Mouse (Mus musculus) spleen, adult 12 weeks (tissue): ENCODE results near the gene Etv4.

Experiments used
- DNase-seq: peaks from one replicate; pipeline ENCODE4 v3.0.0; 2022; ENCODE audit warnings: low spot score

Etv4 gene

GRCm38 (mm10) chr11:101785143-101785851 lies at the start of gene Etv4:
Gene Etv4 (minus strand): TSS chr11:101785371.
- peak; percentile 45 for DNase-seq

GRCm38 (mm10) chr11:101832001-101832400 lies 46.8 kb upstream of the Etv4 start:
- DNase-seq = no peak

GRCm38 (mm10) chr11:101830616-101831015 lies 45.4 kb upstream of the Etv4 start:
- no peak for DNase-seq

- no peak for DNase-seq
These were observed 44.9 kb upstream of the Etv4 start for GRCm38 (mm10) chr11:101830112-101830511.

GRCm38 (mm10) chr11:101828718-101829117 lies 43.5 kb upstream of the Etv4 start:
- no peak for DNase-seq

DNA sequence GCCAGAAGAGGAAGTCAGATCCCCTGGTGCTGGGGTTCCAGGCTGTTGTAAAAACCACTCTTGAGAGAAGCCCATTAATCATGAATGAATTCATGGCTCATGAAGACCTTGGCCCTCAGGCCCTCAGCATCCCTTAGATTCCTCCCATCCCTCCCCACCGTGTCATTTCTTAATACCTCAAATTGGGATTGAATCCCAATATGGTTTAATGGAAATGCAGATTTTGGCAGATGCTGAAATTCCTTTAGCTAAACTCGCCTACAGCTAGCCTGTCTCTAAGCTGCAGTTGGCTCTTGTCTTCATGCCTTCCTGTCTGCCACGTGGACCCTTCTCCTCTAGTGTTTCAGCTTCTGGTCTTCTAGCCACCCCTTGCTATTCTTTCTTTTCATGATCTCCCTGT lies 38.0 kb upstream of the Etv4 start:
- DNase-seq = no peak

GRCm38 (mm10) chr11:101820899-101821298 lies 35.7 kb upstream of the Etv4 start:
- no peak for DNase-seq

DNA sequence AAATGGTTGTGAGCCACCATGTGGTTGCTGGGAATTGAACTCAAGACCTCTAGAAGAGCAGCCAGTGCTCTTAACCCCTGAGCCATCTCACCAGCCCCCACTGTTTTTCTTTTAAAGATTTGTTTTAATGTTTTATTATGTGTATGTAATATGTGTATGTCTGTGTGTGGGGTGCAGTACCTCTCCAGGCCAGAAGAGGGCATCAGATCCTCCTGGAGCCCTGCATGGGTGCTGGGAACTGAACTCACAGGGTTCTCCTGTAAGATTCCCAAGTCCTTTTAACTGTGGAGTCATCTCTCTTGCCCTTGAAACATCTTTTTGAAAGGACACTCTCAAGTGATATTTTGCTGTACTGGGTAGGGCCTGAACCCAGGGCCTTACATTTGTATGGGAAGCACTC lies 34.7 kb upstream of the Etv4 start:
- no peak for DNase-seq

GRCm38 (mm10) chr11:101815103-101816085 lies 30.2 kb upstream of the Etv4 start:
- no peak for DNase-seq

GRCm38 (mm10) chr11:101814375-101815102 lies 29.4 kb upstream of the Etv4 start:
- DNase-seq = peak; percentile 45

DNA sequence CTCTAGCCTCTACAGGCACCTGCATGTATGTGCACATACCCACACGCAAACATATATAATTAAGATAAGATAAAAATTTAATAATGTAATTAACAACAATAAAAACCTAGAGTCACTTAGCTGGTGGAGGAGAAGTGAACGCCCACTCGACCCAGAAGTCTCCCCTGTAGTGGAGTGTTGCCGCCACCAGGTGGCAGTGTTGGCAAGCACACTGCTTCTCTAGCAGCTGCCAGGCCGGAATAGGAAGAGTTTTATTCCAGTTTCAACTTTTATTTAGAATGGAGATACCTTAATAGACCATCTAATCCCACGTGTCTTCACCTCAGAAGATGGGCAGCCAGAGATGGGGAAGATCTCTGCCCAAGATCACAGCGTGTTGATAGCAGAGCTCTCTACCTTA lies 28.1 kb upstream of the Etv4 start:
- DNase-seq = peak; percentile 54

- DNase-seq = no peak
These were observed 24.1 kb upstream of the Etv4 start for GRCm38 (mm10) chr11:101809060-101809828.

DNA sequence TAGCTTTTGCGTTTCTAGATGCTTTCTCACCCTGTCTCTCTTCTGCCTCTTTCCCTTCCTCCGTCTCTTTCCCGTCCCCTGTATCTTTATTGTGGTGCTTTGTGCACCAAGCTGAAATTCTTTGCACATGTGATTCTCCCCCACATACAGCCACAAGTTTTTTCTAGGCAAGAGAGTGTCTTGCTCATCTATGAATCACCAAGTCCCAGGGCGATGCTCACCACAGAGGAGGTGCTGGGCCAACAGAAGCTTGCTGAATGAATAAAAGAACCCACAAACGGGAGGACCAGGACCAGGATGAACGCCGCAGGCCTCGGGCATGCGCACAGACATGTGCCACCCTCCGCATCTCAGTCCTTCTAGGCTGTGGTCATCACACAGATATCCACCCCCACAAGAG lies 22.1 kb upstream of the Etv4 start:
- DNase-seq = no peak

GRCm38 (mm10) chr11:101806741-101807140 lies 21.6 kb upstream of the Etv4 start:
- DNase-seq = no peak

- no peak for DNase-seq
These were observed 20.0 kb upstream of the Etv4 start for GRCm38 (mm10) chr11:101805113-101805704.

- no peak for DNase-seq
These were observed 16.2 kb upstream of the Etv4 start for GRCm38 (mm10) chr11:101801386-101801785.

DNA sequence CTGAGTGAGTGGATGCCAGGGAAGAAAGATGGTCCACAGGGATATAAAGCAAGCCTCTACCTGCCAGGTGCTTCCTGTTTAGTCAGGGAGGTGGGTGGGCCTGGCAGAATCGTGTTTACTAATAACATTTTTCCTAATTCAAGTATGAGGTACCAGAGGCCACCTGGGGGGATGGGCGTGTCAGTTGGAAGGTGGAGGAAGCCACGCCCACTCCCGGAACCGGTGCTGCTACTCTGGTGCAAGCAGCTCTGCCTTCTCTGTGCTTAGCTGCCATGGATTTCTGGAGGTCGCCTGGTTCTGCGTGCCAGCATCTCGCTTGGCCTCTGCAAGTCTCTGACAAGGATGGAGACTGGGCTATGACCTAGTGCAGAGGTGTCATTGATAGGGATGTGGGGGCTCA lies 12.9 kb upstream of the Etv4 start:
- no peak for DNase-seq

- no peak for DNase-seq
These were observed 12.2 kb upstream of the Etv4 start for GRCm38 (mm10) chr11:101797355-101797754.

DNA sequence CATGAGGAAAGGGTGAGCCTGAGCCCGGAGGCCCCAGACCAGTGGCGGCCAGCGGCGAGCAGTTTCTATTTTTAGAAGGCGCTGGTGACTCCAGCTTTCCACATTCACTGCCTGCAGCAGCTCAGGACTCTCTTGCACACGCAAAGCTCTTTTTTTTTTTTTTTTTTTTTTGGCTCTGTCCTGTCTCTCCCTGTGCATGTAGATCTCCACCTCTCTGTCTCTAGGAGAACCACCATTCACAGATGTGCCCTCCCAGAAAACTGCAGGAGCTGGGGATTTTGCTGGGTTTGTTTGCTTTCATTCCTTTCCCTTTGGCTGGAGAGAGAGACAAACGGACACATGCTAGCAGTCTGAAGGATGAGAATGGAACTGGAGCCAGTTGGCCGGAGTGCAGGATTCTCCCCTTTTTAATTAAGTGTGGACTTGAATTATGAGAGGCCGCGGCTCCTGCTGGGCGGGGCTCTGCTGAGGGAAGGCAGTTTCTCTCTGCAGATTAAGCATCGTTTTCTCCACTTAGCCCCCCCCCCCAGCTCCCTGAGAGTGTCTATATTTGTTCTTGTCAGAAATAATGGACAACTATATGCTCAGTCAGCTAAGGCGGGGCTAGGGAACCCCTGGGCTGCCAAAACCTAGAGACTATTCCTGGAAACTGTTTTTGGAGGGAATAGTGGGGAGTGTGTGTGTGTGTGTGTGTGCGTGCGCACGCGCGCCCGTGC lies 5.8 kb upstream of the Etv4 start:
- DNase-seq = no peak

- no peak for DNase-seq
These were observed 2.3 kb upstream of the Etv4 start for GRCm38 (mm10) chr11:101787432-101787831.

- DNase-seq = no peak
These were observed 1.5 kb upstream of the Etv4 start for GRCm38 (mm10) chr11:101786651-101787050.
